Mouse (Mus musculus) E14TG2a.4 (cell line): ENCODE data around the gene Prickle2.

Experiments
- CTCF ChIP-seq: conservative IDR thresholded peaks from 2 replicates; pipeline ENCODE4 v1.5.1; 2014; ENCODE audit warnings: low read length
- POU5F1 ChIP-seq: IDR thresholded peaks from 2 replicates; pipeline ENCODE4 v1.6.1; 2014; ENCODE audit warnings: low read length, borderline replicate concordance

DNA sequence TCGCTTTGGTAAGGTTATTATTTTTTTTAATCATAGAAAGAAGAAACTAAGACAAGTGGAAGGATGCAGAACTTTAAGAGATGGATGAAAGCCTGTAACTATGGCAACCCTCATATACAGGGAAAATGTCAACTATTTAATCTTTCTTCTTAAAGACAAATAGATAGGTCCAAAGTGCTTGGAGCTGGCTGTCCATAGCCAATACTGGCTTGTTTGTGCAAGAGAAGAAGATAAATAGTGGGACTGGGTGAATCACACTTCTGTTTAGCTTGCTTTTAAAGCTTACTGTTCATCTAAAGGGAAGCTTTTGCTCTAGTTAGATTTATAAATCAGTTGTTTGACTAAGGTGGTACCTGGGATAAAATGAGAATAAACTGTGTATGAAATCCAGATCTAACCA is 310.8 kb downstream of the Prickle2 start:
- no peak for TF ChIP-seq CTCF
- TF ChIP-seq POU5F1: no peak
